Mouse (Mus musculus): ENCODE measurements around the gene Fev. TPM values are rescaled to one million over a fixed set of nuclear protein-coding genes. Genes with fewer than 3 reads are reported as not detected.

Gene Fev
- polyA plus RNA-seq, 1 experiment: 0.26 TPM

GRCm38 (mm10) chr1:74882055-74882734 lies 3.0 kb downstream of the Fev start:
- DNase-seq: no peak
- no peak overlapping the region for H3K4me3 ChIP-seq (ENCODE audit: control insufficient read depth, insufficient read depth, low read length)
- H3K27ac ChIP-seq (ENCODE audit: control insufficient read depth, insufficient read depth, low read length): no peak overlapping the region
- no peaks in the 10 kb centered on the region for H3K36me3 ChIP-seq (ENCODE audit: control insufficient read depth, insufficient read depth, low read length)
- WGBS: 4% methylated on average over 74 of the region's 74 CpGs
- no peaks in the 10 kb centered on the region for H3K4me1 ChIP-seq (replicated peaks; ENCODE audit: control insufficient read depth, insufficient read depth, low read length)
- TF ChIP-seq POLR2A (IDR thresholded peaks at IDR 0.05; ENCODE audit: control insufficient read depth, extremely low read depth, insufficient read depth, low read length, poor library complexity) (no peak), CTCF (IDR thresholded peaks at IDR 0.05; ENCODE audit: borderline replicate concordance, control insufficient read depth, extremely low read depth, insufficient read depth, low read length, poor library complexity) (no peak)
- H3K27me3 ChIP-seq (ENCODE audit: control insufficient read depth, insufficient read depth, low read length): peaks cover 21% of the 10 kb centered on the region

GRCm38 (mm10) chr1:74880785-74881360 lies 4.3 kb downstream of the Fev start:
- 12% methylated on average over 18 of the region's 18 CpGs for WGBS
- peak; percentile 48 for DNase-seq
- no peaks in the 10 kb centered on the region for H3K4me1 ChIP-seq (replicated peaks; ENCODE audit: control insufficient read depth, insufficient read depth, low read length)
- no peak overlapping the region for H3K4me3 ChIP-seq (ENCODE audit: control insufficient read depth, insufficient read depth, low read length)
- H3K36me3 ChIP-seq (ENCODE audit: control insufficient read depth, insufficient read depth, low read length): no peaks in the 10 kb centered on the region
- H3K27me3 ChIP-seq (ENCODE audit: control insufficient read depth, insufficient read depth, low read length): peaks cover 21% of the 10 kb centered on the region
- TF ChIP-seq CTCF (IDR thresholded peaks at IDR 0.05; ENCODE audit: borderline replicate concordance, control insufficient read depth, extremely low read depth, insufficient read depth, low read length, poor library complexity) (peak; percentile 76; the same call in 1 of the 2 replicates), POLR2A (IDR thresholded peaks at IDR 0.05; ENCODE audit: control insufficient read depth, extremely low read depth, insufficient read depth, low read length, poor library complexity) (no peak)
- no peak overlapping the region for H3K27ac ChIP-seq (ENCODE audit: control insufficient read depth, insufficient read depth, low read length)

GRCm38 (mm10) chr1:74877199-74877598 lies 8.0 kb downstream of the Fev start:
- no peak for TF ChIP-seq CTCF (IDR thresholded peaks at IDR 0.05; ENCODE audit: borderline replicate concordance, control insufficient read depth, extremely low read depth, insufficient read depth, low read length, poor library complexity)
- no peak for TF ChIP-seq POLR2A (IDR thresholded peaks at IDR 0.05; ENCODE audit: control insufficient read depth, extremely low read depth, insufficient read depth, low read length, poor library complexity)
- no peak overlapping the region for H3K4me3 ChIP-seq (ENCODE audit: control insufficient read depth, insufficient read depth, low read length)
- H3K27me3 ChIP-seq (ENCODE audit: control insufficient read depth, insufficient read depth, low read length): no peaks in the 10 kb centered on the region; the same call in 1 of the 2 replicates
- DNase-seq: no peak
- H3K27ac ChIP-seq (ENCODE audit: control insufficient read depth, insufficient read depth, low read length): no peak overlapping the region
- H3K36me3 ChIP-seq (ENCODE audit: control insufficient read depth, insufficient read depth, low read length): no peaks in the 10 kb centered on the region
- 47% methylated on average over 3 of the region's 3 CpGs for WGBS
- no peaks in the 10 kb centered on the region for H3K4me1 ChIP-seq (replicated peaks; ENCODE audit: control insufficient read depth, insufficient read depth, low read length)

GRCm38 (mm10) chr1:74872218-74872617 lies 13.0 kb downstream of the Fev start:
- Histone ChIP-seq H3K27ac (ENCODE audit: control insufficient read depth, insufficient read depth, low read length) (no peak overlapping the region), H3K4me1 (replicated peaks; ENCODE audit: control insufficient read depth, insufficient read depth, low read length) (no peaks in the 10 kb centered on the region), H3K4me3 (ENCODE audit: control insufficient read depth, insufficient read depth, low read length) (no peak overlapping the region), H3K36me3 (ENCODE audit: control insufficient read depth, insufficient read depth, low read length) (no peaks in the 10 kb centered on the region), H3K27me3 (ENCODE audit: control insufficient read depth, insufficient read depth, low read length) (no peaks in the 10 kb centered on the region)
- WGBS: 35% methylated on average over 2 of the region's 2 CpGs
- TF ChIP-seq CTCF (IDR thresholded peaks at IDR 0.05; ENCODE audit: borderline replicate concordance, control insufficient read depth, extremely low read depth, insufficient read depth, low read length, poor library complexity): no peak
- TF ChIP-seq POLR2A (IDR thresholded peaks at IDR 0.05; ENCODE audit: control insufficient read depth, extremely low read depth, insufficient read depth, low read length, poor library complexity): no peak
- DNase-seq: no peak

GRCm38 (mm10) chr1:74861783-74862182 lies 23.4 kb downstream of the Fev start:
- DNase-seq: no peak
- Histone ChIP-seq H3K4me3 (ENCODE audit: control insufficient read depth, insufficient read depth, low read length) (no peak overlapping the region), H3K36me3 (ENCODE audit: control insufficient read depth, insufficient read depth, low read length) (no peaks in the 10 kb centered on the region), H3K27me3 (ENCODE audit: control insufficient read depth, insufficient read depth, low read length) (peaks cover 6% of the 10 kb centered on the region; the same call in 1 of the 2 replicates), H3K4me1 (replicated peaks; ENCODE audit: control insufficient read depth, insufficient read depth, low read length) (no peaks in the 10 kb centered on the region), H3K27ac (ENCODE audit: control insufficient read depth, insufficient read depth, low read length) (no peak overlapping the region)
- TF ChIP-seq POLR2A (IDR thresholded peaks at IDR 0.05; ENCODE audit: control insufficient read depth, extremely low read depth, insufficient read depth, low read length, poor library complexity): no peak
- no peak for TF ChIP-seq CTCF (IDR thresholded peaks at IDR 0.05; ENCODE audit: borderline replicate concordance, control insufficient read depth, extremely low read depth, insufficient read depth, low read length, poor library complexity)

- H3K4me3 ChIP-seq (ENCODE audit: control insufficient read depth, insufficient read depth, low read length): no peak overlapping the region
- DNase-seq: no peak
- peaks cover 23% of the 10 kb centered on the region for H3K27me3 ChIP-seq (ENCODE audit: control insufficient read depth, insufficient read depth, low read length)
- H3K36me3 ChIP-seq (ENCODE audit: control insufficient read depth, insufficient read depth, low read length): no peaks in the 10 kb centered on the region
- 30% methylated on average over 6 of the region's 6 CpGs for WGBS
- TF ChIP-seq CTCF (IDR thresholded peaks at IDR 0.05; ENCODE audit: borderline replicate concordance, control insufficient read depth, extremely low read depth, insufficient read depth, low read length, poor library complexity): no peak
- TF ChIP-seq POLR2A (IDR thresholded peaks at IDR 0.05; ENCODE audit: control insufficient read depth, extremely low read depth, insufficient read depth, low read length, poor library complexity): no peak
- H3K27ac ChIP-seq (ENCODE audit: control insufficient read depth, insufficient read depth, low read length): no peak overlapping the region
- peaks cover 10% of the 10 kb centered on the region; the same call in 1 of the 2 replicates for H3K4me1 ChIP-seq (replicated peaks; ENCODE audit: control insufficient read depth, insufficient read depth, low read length)
Measured at GRCm38 (mm10) chr1:74859223-74859984, 25.8 kb downstream of the Fev start.
